Mouse (Mus musculus): ENCODE measurements at regions not wholly inside any gene's neighbourhood (a gene's known extent, or its start where the extent isn't known, plus 50 kb on each side); places are given as distances from the start of the nearest gene placed in this dataset.
A peak's percentile ranks its signal among the peaks of the same experiment; 100 is the strongest.

DNA sequence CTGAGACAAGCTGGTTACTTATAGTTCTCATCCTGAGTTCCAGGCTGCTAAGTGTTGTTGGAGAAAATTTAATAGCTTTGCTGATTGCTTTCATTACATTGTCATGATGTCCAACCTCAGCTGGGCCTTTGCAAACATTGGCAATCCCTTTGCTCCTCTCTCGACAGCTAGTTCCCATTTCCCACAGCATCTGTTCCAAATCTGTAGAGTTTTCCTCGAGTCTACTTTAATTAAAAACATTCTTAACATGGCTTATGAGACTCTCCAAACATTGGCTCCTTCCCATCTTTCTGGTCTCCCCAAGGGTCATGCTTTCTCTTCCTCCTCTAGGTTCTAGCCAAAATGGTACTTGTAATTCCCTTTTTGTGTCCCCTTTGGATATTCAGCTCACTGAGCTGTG, 672.6 kb upstream of the Gm8797 start:
- peak; percentile 17 for DNase-seq (ENCODE audit: low spot score)

DNA sequence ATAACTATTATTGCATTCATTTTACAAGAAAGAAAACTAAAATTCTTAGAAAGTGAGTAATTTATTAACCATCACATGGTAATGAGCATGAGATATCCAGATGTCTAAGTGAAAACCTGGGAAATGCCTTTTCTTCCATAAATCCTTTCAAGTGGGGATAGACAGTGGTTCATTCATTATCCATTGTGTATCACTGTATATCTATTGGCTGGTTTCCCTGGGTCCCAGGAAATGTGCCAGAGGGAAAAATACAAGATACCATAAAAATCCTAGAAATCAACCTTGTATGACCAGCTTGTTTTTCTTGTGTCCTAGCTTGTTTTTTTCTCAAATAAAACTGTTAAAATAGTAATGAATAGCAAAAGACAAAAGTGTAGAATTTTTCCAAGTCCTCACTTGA, 663.9 kb upstream of the Gm8797 start:
- peak; percentile 5 for DNase-seq (ENCODE audit: low spot score)

DNA sequence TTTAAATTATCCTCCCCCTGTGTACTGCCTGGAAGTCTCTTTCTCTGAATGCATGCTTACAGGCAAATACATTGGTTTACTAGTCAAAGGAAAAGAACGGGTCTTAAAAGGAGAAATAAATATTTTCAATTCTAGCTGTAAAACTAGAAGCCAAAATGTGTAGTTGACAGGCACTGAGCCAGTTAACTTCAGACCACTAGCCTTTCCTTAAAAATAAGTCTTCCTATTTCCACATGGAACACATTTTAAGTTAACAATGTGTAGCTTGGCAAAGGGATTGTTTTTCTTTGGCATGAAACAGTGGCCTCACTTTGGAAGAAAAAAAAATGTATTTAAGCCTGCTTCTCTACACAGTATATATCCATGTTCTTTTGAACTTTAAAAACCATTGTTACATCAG, 661.7 kb upstream of the Gm8797 start:
- DNase-seq (ENCODE audit: low spot score): no peak

- no peak for DNase-seq (ENCODE audit: low spot score)
Measured at GRCm38 (mm10) chr3:5089393-5090010, 661.1 kb upstream of the Gm8797 start.

DNA sequence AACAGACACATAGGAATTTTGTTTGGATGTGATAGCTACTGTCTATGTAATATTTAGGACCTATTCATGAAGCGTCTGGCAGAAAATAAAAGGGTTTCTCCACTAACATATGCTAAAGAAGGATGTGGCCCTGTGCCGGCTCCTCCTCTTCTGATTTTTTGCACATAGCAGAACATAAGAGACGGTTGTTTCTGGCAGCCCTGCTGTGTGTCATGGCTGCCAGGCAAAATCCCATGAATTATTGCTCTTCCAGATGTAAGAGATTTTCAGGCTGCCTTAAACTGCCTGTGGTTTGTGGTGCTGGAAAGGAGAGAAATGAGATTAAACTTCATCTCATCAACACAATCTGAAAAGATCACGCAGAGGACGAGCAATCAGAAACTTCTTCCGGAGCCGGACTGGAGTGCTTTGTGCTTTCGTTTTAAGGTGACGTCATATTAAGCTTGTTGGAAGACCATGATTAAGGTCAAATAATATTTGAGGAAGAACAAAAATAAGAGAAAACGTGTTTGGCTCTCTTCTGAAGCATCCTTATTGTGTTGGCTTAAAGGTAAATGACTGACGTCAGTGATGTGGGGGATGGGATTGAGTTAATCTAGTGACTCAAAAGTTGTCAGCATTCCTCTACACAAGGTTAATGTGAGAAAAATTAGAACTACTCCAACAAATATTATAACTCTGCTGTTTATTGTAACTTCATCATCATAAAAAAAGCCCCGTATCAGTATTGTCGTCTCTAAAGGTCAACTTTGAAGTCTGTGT, 660.3 kb upstream of the Gm8797 start:
- peak; percentile 37 for DNase-seq (ENCODE audit: low spot score)

DNA sequence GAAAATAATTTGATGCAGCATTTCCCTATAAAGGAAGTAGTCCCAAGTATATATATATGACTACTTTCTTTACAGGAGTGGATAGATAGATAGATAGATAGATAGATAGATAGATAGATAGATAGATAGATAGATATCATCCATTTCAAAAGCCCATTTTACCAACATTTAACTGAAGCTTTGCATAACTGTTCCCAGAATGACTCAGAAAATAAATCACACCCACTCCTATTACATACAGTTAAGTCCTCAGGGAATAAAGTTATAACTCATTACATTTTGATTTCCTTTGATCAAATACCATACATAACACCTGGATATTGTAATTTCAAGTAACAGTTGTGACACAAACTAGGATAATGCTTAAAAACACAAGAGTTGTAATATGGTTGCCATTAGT, 659.6 kb upstream of the Gm8797 start:
- DNase-seq (ENCODE audit: low spot score): no peak
